Mouse (Mus musculus): ENCODE measurements at regions not wholly inside any gene's neighbourhood (a gene's known extent, or its start where the extent isn't known, plus 50 kb on each side); places are given as distances from the start of the nearest gene placed in this dataset.
"Not testable (repeated sequence)": the region's sequence is repeated elsewhere in the genome, so short reads cannot be mapped to it uniquely, and the experiment has no call there.

DNA sequence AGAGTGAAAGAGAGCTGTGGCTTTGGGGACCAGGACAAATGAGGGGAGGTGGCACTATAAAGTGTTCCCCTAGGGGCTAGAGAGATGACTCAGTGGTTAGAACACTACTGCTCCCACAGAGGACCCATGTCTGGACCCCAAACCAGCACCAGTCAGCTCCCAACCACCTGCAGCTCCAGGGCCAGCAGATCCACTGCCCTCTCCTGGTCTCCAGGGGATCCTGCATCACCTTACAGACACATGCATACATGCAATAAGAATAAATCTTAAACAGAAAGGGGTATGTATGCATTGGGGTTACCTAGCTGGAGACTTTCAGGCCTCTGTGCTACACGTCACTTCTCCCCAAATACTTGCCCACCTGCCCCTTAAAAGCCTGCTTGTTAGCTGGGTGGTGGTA, 93.8 kb upstream of the Zfp706 start:
- DNase-seq (ENCODE audit: low spot score) = no peak

DNA sequence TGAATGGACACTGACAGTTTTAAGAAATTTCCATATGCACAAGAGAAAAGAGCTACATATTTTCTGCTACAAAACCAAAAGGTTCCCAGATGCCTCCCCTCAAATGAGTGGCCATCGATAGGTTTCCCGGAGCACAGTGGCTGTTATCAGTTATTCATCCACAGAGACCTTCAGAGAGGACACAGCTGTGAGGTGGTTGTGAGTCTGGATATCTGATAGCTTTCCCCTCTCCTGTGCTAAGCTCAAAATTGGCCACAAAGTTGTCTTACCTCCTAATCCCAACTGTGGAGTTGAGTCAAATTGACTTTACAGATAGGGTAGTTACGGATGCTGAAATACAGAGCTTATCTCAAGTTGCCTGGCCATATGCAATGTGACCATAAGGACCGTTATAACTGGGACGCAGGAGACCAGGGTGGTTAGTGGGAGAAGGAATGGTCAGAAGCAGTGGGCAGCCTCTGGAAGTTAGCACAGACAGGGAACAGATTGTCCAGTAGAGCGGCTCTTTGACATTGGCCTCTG, 93.3 kb upstream of the Zfp706 start:
- no peak for DNase-seq (ENCODE audit: low spot score)

DNA sequence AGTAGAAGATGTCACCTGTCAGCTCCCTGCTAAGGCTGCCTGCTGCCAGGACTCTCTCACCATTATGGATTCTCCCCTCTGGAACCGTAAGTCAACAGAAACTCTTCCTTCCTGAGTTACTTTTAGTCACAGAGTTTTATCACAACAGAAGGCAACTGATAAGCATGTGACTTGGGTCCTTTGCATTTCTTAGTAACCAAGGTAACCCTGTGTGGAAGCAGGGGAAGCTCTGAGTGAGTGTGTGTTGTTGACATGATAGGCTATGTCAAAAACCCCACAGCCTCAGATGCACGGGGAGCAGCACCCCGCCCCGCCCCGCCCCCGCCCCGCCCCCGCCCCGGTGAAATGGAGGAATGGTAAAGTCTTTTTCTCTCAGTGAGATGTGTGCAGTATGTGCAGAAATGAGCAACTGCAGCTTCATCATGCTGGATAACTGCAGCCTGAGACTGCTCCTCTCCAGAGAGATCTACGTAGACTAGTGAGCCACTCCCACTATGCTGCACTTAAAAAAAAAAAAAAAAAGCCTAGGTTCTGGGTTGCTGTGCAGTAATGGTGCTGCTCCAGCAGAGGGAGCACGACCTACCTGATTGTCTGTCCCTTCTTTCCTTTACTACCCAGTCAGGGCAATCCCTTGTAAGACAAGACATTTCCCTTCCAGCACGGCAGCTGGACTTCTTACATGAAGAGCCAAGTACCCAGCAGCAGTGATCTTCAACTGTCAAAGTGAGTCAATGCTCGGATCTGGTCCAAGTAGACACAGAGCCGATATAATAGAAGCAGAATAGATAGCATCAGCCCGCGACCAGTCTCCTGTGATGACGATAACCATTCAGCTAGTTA, 92.6 kb upstream of the Zfp706 start:
- DNase-seq (ENCODE audit: low spot score) = peak; percentile 35

DNA sequence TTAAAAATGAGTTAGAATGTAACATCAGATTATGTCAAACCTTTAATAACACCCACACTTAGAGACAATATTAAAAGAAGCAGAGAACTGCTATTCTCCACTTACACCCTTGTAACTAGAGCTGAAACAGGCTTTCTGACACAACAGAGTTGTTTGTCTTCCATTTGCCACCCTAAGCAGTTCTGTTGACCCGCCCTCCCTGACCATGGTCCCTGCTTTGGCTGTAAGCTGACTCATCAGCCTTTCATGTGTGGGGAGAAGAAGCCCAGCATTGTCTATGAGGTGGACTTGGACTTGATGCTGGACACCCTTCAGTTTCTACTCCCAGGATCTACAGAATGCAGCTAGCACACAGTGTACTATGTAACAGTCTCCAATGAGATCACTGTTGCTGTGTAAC, 91.6 kb upstream of the Zfp706 start:
- DNase-seq (ENCODE audit: low spot score) = no peak

DNA sequence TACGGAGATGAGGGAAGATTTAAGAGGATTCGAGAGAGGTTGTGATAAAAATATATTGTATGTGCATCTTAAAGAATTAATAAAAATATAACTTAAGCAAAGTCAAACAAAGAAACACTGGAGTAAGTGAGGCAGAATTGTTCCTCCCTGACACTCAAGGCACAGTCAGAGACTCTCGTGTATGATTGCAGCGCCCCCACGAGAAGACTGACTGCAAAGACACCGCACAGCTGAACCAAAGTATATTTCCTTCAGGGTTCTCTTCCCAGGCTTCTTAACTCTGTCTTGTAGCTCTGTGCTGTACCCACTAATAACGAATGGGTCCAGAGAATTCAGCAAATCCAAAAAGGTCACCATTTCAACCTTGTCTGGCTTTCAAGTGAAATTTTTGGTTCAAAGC, 89.9 kb upstream of the Zfp706 start:
- no peak for DNase-seq (ENCODE audit: low spot score)

DNA sequence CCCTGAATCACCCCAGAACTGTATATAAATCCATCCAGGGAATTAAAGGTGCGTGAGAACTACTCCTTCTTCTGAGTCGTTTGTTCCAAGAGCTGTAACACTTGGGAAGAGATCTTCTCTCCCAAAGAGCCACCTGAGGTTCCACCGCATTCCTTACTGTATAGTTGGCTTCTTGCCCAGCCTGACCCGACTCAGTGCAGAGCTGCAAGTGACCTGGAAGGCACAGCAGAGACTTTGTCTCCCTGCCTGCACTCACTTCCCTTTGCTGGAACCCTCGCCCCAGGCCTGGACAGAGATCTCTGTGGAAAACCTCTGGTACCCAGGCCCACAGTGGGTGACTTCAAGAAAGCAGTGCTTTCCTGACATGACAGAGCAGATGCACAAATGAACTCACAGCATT, 83.6 kb upstream of the Zfp706 start:
- DNase-seq (ENCODE audit: low spot score) = not testable (repeated sequence)

DNA sequence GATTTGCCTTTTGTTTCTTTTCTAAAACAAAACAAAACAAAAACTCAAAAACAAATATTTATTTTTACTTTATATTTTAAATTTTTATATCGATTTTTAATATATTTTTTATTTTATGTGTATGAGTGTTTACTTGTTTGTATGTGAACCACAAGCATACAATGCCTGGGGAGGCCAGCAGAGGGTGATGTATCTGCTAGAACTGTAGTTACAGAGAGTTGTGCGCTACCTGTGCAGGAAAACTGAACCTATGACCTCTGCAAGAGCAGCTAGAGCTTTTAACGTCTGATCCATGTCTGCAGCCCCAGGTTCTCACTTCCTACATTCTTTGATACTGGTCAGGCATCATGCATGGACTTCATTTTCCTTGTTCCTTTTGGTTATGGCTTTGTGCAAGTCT, 76.2 kb upstream of the Zfp706 start:
- no peak for DNase-seq (ENCODE audit: low spot score)

DNA sequence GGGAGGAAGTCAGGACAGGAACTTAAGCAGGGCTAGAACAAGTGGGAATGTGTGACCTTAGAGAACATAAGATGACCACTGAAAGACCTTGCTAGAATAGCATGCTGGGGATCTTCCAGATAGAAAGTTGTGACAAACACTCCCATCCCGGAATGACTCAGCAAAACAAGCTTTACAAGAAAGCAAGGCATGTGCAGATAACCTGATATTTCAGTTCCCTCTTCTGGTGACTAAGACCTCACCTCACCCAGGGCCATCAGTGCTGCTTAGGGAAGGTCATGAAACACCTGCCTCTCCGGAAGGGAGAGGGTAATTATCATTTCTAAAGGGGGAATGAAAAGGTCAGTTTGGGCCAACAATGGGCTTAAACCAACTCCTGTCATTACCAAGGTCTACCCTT, 74.3 kb upstream of the Zfp706 start:
- DNase-seq (ENCODE audit: low spot score) = no peak

DNA sequence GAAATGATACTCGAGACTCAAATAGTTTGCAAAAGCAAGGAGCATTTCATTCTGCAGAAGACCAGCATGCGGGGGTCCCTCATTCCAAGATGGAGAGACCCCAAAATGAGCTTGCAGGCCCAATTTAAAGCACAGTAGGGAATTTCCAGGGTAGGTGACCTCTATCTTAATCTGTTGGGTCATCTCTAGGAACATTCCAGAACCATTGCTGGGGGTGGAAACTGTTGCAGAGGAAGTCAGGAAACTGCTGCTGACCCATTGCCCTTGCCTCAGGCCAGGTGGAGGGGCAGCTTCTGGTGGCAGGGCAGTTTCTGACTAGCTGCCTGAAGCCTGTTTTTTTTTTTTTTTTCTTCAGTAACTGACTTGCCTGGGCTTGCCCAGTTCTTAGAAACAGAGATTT, 73.4 kb upstream of the Zfp706 start:
- no peak for DNase-seq (ENCODE audit: low spot score)

DNA sequence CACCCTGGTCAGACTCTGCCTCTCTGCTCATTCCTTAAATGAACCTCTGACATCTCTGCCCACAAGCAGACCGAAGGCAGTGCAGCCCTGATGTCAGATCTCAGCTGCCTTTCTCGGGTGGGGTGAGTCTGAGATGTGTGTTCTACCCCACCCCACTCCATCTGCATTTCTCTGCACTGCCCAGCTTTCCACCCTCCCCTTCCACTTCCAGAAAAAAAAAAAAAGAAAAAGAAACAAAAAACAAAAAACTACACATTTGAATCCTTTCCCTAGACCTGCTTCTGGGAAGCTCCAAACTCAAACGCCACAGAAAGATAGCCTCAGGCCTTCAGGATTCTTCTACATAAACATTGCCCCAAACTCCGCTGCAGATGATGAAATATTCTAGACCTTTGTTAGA, 72.8 kb upstream of the Zfp706 start:
- DNase-seq (ENCODE audit: low spot score) = no peak

DNA sequence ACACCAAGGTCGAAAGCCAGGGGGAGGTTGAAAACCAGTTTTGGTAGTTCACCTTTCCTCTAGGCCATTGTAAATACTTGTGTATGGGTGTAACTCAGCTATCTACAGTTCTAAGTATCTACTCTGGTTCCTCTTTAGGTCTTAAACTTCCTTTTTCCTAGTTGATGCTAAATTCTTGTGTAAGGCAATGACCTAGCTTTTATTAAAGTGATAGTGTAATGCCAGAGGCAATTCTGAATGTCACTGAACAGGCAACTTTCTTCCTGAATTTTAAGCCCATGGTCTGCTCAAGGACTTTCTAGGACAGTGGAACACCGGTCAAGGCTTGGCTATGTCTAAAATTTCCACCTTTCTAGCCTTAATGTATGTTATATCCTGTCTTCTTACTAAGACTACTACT, 66.6 kb upstream of the Zfp706 start:
- DNase-seq (ENCODE audit: low spot score) = not testable (repeated sequence)

DNA sequence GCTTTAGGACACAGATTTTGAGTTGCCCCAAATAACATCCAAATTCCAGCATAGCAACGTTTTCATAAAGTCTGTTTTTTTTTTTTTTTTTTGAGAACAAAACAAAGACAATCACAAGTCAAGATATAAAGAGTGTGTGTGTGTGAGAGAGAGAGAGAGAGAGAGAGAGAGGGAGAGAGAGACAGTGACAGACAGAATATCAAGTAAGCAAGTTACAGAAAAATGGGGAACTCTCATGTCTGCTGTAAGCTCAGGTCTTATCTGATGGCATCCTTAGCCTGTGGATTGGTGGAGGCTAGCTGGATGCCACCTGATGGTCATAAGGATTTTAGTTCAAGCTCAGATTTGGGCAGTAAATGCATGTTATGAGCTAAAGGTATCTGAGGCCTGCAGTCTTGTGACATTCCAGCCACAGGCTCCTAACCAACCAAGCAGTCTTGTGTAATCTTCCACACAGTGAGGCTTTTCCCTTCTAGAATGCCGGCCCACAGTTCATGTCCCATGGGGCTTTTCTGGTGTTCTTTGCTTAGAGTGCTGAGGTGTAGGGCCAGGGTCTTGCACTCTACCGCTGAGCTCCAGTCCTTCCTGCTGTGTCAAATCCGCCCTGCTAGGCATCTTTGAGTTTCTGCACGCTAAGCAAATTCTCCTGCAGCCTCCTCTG, 64.8 kb upstream of the Zfp706 start:
- DNase-seq (ENCODE audit: low spot score) = no peak

DNA sequence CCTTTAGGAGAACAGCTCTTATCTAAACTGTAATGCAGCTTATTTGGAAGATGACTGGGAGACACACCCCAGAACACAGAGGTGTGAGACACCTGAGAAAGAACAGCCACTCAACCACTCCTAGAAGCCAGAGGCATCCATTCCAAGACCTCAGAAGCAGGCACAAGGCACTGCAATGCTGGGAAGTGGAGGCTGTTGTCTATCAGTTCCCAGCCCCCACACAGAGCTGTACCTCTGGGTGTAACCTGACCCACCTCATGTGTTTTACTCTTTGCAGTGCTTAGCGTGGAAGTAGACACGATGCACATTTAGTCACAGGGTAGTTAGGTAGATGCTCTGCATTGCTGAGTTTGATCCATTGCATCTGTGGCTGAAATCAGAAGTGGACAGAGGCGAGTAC, 62.6 kb upstream of the Zfp706 start:
- DNase-seq (ENCODE audit: low spot score) = no peak

DNA sequence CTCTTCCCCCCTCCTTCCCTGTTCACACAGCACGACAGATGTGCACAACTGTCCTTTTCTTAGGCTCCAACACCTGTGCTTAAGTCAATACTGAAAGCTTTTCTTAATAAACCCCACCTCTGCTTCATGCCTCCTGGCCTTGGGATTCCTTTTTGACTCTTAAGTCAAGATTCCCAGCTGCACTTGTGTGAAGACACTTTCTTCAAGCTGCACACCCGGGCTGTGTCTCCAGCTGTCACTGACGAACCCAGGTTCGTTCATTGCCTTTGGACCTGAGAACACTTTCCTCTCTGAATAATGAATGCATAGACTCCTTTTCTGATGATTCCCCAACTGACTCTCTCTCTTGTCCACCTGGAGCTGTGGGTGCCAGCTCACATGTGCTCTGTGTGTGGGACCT, 59.8 kb upstream of the Zfp706 start:
- no peak for DNase-seq (ENCODE audit: low spot score)

DNA sequence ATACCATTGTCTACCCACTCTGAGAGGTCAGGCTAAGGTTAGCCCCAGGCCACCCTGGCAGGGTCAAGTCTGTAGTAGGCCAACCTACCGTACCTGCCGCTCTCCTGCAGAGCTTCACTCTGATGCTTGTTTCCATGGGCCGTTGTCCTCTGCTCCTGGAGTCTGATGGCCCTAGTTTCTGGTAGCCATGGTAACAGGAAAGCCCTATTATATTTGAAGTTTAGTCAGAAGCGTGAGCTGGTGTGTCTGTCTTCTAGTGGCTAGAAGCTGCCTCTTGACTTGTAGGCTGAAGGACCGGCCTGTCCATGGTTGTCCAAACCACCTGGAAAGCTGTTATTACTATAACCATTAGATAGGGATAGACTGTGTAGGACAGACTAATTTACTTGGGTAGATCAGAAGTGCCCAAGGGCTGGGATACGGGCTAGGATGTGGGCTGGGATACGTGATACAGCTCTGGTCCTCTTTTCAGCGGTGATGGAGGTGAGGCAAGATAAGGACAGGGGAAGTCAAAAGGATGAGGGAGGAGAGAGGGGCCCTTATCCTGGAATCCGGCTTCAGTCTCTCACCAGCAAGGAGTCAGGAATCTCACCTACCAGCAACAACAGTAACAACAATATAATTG, 58.5 kb upstream of the Zfp706 start:
- no peak for DNase-seq (ENCODE audit: low spot score)

DNA sequence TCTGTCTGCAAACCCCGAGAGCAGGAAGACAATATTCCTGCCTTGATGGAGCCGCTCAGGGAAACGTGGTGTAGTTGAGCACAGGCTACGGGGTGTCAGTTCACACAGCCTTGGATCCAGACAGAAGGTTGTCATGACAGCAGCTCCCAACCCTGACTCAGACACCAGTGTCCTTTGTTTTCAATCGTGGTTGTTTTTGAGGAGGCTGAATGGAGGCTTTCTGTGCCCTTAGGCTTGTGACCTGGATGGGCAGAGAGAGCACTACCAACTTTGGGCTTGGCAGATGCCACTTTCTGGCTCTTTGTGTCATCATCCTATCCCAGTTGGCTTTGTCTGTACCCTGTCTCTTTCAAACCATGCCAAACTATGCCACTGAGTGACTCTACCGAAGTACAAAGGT, 57.8 kb upstream of the Zfp706 start:
- DNase-seq (ENCODE audit: low spot score) = no peak

DNA sequence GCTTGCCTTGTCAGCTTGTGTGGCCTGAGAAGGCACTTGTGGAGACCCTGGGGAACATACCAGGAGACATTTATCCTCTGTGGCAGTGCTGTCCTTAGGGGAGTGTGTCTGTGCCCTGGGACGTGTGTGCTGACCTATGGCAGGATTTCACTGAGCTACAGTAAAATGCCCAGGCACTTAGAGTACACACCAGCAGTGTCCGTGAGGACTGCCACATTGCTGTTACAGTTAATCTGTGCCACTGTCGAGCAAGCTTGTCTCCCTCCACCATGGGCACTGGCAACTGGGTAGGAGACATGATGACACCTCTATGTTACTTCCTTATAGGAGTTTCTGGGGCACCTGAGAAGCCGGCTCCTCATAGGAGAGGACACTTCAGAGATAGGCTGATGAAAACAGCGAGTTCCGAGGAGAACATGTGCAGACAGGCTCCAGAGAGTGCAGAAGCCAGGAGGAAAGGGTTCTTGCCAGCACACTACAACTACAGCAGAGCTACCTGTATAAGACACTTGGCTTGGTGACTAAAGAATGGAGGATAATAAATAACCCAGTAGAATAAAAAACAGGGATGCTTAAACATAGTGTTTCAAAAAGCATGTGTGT, 56.3 kb upstream of the Zfp706 start:
- no peak for DNase-seq (ENCODE audit: low spot score)

DNA sequence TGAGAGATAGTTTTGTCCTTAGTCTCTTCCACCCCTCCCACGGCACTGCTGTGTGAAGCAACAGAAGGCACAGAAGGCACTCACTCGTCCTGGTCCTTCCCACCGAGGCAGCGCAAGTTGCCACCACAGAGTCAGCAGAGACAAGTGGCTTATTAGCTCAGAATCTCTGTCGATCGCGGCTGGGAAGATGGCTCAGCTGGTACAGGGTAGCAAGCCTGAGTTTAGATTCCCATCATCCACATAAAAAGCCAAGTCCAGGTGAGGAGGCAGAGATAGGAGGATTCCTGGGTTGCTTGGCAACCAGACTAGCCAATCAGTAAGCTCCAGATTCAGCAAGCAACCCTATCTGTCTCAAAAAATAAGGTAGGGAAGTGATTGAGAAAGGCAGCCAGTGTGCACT, 55.0 kb upstream of the Zfp706 start:
- no peak for DNase-seq (ENCODE audit: low spot score)

DNA sequence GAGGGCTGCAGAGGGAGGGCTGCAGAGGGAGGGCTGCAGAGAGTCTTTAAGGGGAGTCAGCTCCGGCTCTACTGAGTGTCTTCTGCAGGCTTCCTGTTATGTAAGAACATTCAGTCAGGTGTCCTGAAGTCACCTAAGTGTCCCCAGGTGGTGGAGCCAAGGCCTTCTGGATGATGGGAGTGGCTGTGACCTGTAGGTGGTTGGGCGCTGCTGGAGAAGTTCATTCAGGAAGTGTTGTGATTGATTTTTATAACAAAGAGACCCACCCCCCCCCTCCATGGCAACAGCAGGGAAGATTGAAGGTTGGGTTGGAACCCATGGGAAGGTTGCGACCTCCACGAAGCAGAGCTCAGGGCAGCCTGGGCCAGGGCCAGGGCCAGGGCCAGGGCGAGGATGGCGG, 53.9 kb upstream of the Zfp706 start:
- no peak for DNase-seq (ENCODE audit: low spot score)

DNA sequence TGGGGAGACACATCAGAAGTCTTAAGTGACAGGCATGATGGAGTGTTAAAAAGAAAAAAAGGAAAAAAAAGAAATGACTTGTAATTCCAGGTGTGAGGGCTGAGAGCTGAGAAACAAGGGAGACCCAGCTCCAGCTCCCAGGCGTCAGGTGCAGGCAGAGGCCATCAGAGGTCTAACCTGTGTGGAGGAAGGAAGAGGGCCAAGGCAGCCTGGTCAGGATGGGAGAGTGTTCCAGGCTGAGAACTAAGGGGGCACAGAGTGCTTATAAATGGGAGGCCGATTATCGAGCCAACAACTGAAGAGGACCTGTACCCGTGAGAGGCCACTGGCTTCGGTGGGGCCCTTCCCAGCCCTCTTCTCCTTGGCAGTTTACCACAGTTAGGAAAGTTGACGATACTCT, 53.3 kb upstream of the Zfp706 start:
- DNase-seq (ENCODE audit: low spot score) = no peak
